Comparison of ENCODE assay signal across 17 mouse cellular contexts in the genomic region with DNA sequence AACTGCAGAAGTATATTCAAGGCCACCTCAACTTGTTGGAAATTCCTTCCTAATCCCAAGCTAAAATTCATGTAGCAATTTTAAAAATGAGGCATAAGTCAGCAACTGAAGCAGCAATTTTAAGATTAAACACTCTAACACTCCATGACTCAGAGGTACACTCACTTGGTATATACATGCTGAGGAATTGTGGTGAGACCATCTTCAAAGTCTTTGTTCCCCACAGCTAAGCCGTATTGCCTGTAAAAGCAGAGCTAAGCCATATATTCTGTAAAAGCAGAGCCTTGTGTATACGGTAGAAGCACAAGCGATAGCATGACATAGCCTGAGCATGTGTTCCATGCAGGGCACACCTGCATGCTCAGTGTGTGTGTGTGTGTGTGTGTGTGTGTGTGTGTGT.
DNase-seq lines count a peak whose midpoint lies in the region; ATAC-seq and TF ChIP-seq lines count a peak whose summit lies in the region.
"Had no signal": no experiment of that assay in that cellular context is flagged by ENCODE, and none has a peak within 500 bp of the region (broad histone marks: within the 10 kb centered on the region; RNA-seq: fewer than 3 reads in every experiment).

No protein-coding gene starts in this region.

- in situ Hi-C loops in CH12.LX (cut with MboI; ENCODE audit: low pct_ligation_motif_present, low pct_unique_long_range_greater_than_20kb, low sequenced_read_pairs), result no loop called here

- H3K79me2 ChIP-seq in CH12.LX (replicated peaks; ENCODE audit: control insufficient read depth, extremely low read depth, insufficient read depth, poor library complexity, severe bottlenecking), result no peaks in the 10 kb centered on the region

- peak; percentile 2 for DNase-seq in heart, adult 11 months
- no peak for DNase-seq in heart, adult 9 months (ENCODE audit: low spot score in 2 of 2)
- no peak for DNase-seq in CH12.LX (ENCODE audit: extremely low read depth)
- peak; percentile 55 for DNase-seq in brain, adult 2 months (ENCODE audit: low read depth, low spot score)
- DNase-seq in liver, embryonic 11.5 days (ENCODE audit: low spot score), result no peak
- DNase-seq in layer of hippocampus, adult 2 months (ENCODE audit: low spot score in 2 of 2), result no peak
- DNase-seq: liver, embryonic 13.5 days; right cerebral cortex, postnatal 4 days; thymus, postnatal 14 days had no signal

- TF ChIP-seq POLR2A in CH12.LX (IDR thresholded peaks at IDR 0.05; ENCODE audit: low read depth, low read length), result no peak

- H3K27me3 ChIP-seq in CH12.LX (replicated peaks), result no peaks in the 10 kb centered on the region
- H3K27me3 ChIP-seq in midbrain, embryonic 16.5 days (ENCODE audit: control insufficient read depth, insufficient read depth, low read depth, low read length), result no peaks in the 10 kb centered on the region
- H3K27me3 ChIP-seq in liver, embryonic 11.5 days (replicated peaks; ENCODE audit: control insufficient read depth, insufficient read depth, low read length), result no peaks in the 10 kb centered on the region
- H3K27me3 ChIP-seq: hindbrain, embryonic 15.5 days; liver, embryonic 13.5 days; lung, embryonic 15.5 days had no signal

- TF ChIP-seq CTCF in CH12.LX (conservative IDR thresholded peaks at IDR 0.05 in 1 of 2, IDR thresholded peaks at IDR 0.05 in 1 of 2; ENCODE audit: low read depth in 2 of 2, low read length in 2 of 2), result no peak
- no peak for TF ChIP-seq CTCF in layer of hippocampus, adult 2 months (conservative IDR thresholded peaks at IDR 0.05)

- 50% methylated on average over 3 of the region's 3 CpGs for WGBS in midbrain, embryonic 16.5 days
- 70% methylated on average over 3 of the region's 3 CpGs for WGBS in liver, embryonic 11.5 days

- H3K4me2 ChIP-seq in CH12.LX (ENCODE audit: insufficient read depth, low read depth, poor library complexity, severe bottlenecking), result no peak overlapping the region
- no peak overlapping the region for H3K4me2 ChIP-seq in midbrain, embryonic 16.5 days (ENCODE audit: low read length)
- H3K4me2 ChIP-seq in liver, embryonic 11.5 days, result no peak overlapping the region
- H3K4me2 ChIP-seq: embryonic facial prominence, embryonic 12.5 days; heart, embryonic 13.5 days; hindbrain, embryonic 15.5 days; limb, embryonic 12.5 days; liver, embryonic 13.5 days; lung, embryonic 15.5 days had no signal

- no peak overlapping the region for H3K9ac ChIP-seq in CH12.LX (ENCODE audit: insufficient read depth, low read depth)
- H3K9ac ChIP-seq in midbrain, embryonic 16.5 days (ENCODE audit: low read depth, low read length), result no peak overlapping the region
- H3K9ac ChIP-seq in liver, embryonic 11.5 days (ENCODE audit: low read depth, low read length), result no peak overlapping the region
- H3K9ac ChIP-seq: embryonic facial prominence, embryonic 12.5 days; heart, embryonic 13.5 days; hindbrain, embryonic 15.5 days; limb, embryonic 12.5 days; liver, embryonic 13.5 days; lung, embryonic 15.5 days had no signal

- H3K27ac ChIP-seq in CH12.LX (ENCODE audit: insufficient read depth, low read depth), result no peak overlapping the region
- H3K27ac ChIP-seq in midbrain, embryonic 16.5 days (ENCODE audit: low read length), result peak overlapping the region; percentile 15; the same call in 1 of the 2 replicates
- H3K27ac ChIP-seq in liver, embryonic 11.5 days (ENCODE audit: low read depth, low read length), result no peak overlapping the region
- H3K27ac ChIP-seq in layer of hippocampus, adult 2 months, result no peak overlapping the region
- H3K27ac ChIP-seq: embryonic facial prominence, embryonic 12.5 days; heart, embryonic 13.5 days; hindbrain, embryonic 15.5 days; limb, embryonic 12.5 days; liver, embryonic 13.5 days; lung, embryonic 15.5 days; macrophage had no signal

- H3K4me1 ChIP-seq in CH12.LX (ENCODE audit: control insufficient read depth in 1 of 2, insufficient read depth in 2 of 2), result peaks cover 0 to 3% of the 10 kb centered on the region in 2 experiments; a peak in 1 of 4 replicates
- H3K4me1 ChIP-seq in midbrain, embryonic 16.5 days (ENCODE audit: control insufficient read depth, insufficient read depth, low read length), result 0 out of 2 replicates have a peak, but pooled peaks cover 2% of the 10 kb centered on the region
- H3K4me1 ChIP-seq in liver, embryonic 11.5 days (replicated peaks; ENCODE audit: control insufficient read depth, insufficient read depth, low read length), result no peaks in the 10 kb centered on the region
- H3K4me1 ChIP-seq: limb, embryonic 12.5 days; liver, embryonic 13.5 days; lung, embryonic 15.5 days had no signal

- H3K4me3 ChIP-seq in CH12.LX (replicated peaks in 1 of 3; ENCODE audit: low read depth in 2 of 3, low read length in 2 of 3, poor library complexity in 1 of 3), result no peak overlapping the region
- no peak overlapping the region for H3K4me3 ChIP-seq in midbrain, embryonic 16.5 days (ENCODE audit: low read depth, low read length)
- no peak overlapping the region for H3K4me3 ChIP-seq in liver, embryonic 11.5 days (ENCODE audit: low read depth, low read length)
- H3K4me3 ChIP-seq in layer of hippocampus, adult 2 months, result no peak overlapping the region
- H3K4me3 ChIP-seq: embryonic facial prominence, embryonic 12.5 days; heart, embryonic 13.5 days; hindbrain, embryonic 15.5 days; limb, embryonic 12.5 days; liver, embryonic 13.5 days; lung, embryonic 15.5 days had no signal

- TF ChIP-seq RAD21 in CH12.LX (IDR thresholded peaks at IDR 0.05; ENCODE audit: low read depth, low read length), result no peak

- ATAC-seq in midbrain, embryonic 16.5 days, result peak; percentile 40; the same call in 1 of the 2 replicates
- ATAC-seq in liver, embryonic 11.5 days (replicated peaks; ENCODE audit: low FRiP score), result no peak
- ATAC-seq: intestine, postnatal 0 days had no signal

- no peaks in the 10 kb centered on the region for H3K36me3 ChIP-seq in CH12.LX (replicated peaks in 1 of 2; ENCODE audit: control insufficient read depth in 1 of 2, insufficient read depth in 1 of 2, low read length in 1 of 2)
- H3K36me3 ChIP-seq in midbrain, embryonic 16.5 days (ENCODE audit: control insufficient read depth, insufficient read depth, low read length), result 0 out of 2 replicates have a peak, but pooled peaks cover 4% of the 10 kb centered on the region
- no peaks in the 10 kb centered on the region for H3K36me3 ChIP-seq in liver, embryonic 11.5 days (ENCODE audit: control insufficient read depth, insufficient read depth, low read length)
- H3K36me3 ChIP-seq: embryonic facial prominence, embryonic 12.5 days; heart, embryonic 13.5 days; limb, embryonic 12.5 days; liver, embryonic 13.5 days; lung, embryonic 15.5 days had no signal

- H3K9me3 ChIP-seq in CH12.LX (replicated peaks; ENCODE audit: low read length), result peaks cover 3% of the 10 kb centered on the region
- H3K9me3 ChIP-seq in midbrain, embryonic 16.5 days (replicated peaks; ENCODE audit: control insufficient read depth, low read length, poor library complexity, severe bottlenecking), result no peaks in the 10 kb centered on the region
- H3K9me3 ChIP-seq in liver, embryonic 11.5 days (ENCODE audit: control insufficient read depth, low read length), result no peaks in the 10 kb centered on the region
- H3K9me3 ChIP-seq: embryonic facial prominence, embryonic 12.5 days; heart, embryonic 13.5 days; hindbrain, embryonic 15.5 days; limb, embryonic 12.5 days; liver, embryonic 13.5 days; lung, embryonic 15.5 days had no signal

- dilution Hi-C loops in CH12.LX (cut with MboI; ENCODE audit: extremely low pct_ligation_motif_present, extremely low pct_unique_long_range_greater_than_20kb, low sequenced_read_pairs), result no loop called here

- no peak for TF ChIP-seq EP300 in CH12.LX (IDR thresholded peaks at IDR 0.05; ENCODE audit: low read length)

TF ChIP-seq in CH12.LX, 34 proteins besides CTCF, POLR2A, EP300 and RAD21:
- TF ChIP-seq MAX (IDR thresholded peaks at IDR 0.05; ENCODE audit: low read length) (no peak), MXI1 (IDR thresholded peaks at IDR 0.05; ENCODE audit: low read depth, low read length) (peak; percentile 97)

Comparison
In these comparisons a context has a peak if more than half of its experiments do, and no peak if none do; other contexts are left out.
1. DNase-seq: peak in heart, adult 11 months (single experiment) and brain, adult 2 months (single experiment); none in heart, adult 9 months (0 of 2), CH12.LX (single experiment), liver, embryonic 11.5 days (single experiment) and layer of hippocampus, adult 2 months (0 of 2).